In genomic region chr8:120104721-120105272, GRCm38 (mm10) we compare ENCODE assay signal across 8 mouse cellular contexts. TPM values are rescaled to one million over a fixed set of nuclear protein-coding genes. Genes with fewer than 3 reads are reported as not detected.
DNase-seq lines count a peak whose midpoint lies in the region; ATAC-seq and TF ChIP-seq lines count a peak whose summit lies in the region.

No protein-coding gene starts in this region.

- no peak for TF ChIP-seq CTCF in heart, postnatal 0 days (IDR thresholded peaks at IDR 0.05; ENCODE audit: low read depth)
- TF ChIP-seq CTCF in lung, postnatal 0 days (IDR thresholded peaks at IDR 0.05) = no peak

- peak overlapping the region; percentile 67 for H3K27ac ChIP-seq in heart, postnatal 0 days (ENCODE audit: low read depth)
- H3K27ac ChIP-seq in lung, postnatal 0 days (ENCODE audit: low read length) = peak overlapping the region; percentile 79

- H3K27me3 ChIP-seq in heart, postnatal 0 days (ENCODE audit: control insufficient read depth, insufficient read depth, low read length) = no peaks in the 10 kb centered on the region
- no peaks in the 10 kb centered on the region for H3K27me3 ChIP-seq in lung, postnatal 0 days (replicated peaks; ENCODE audit: insufficient read depth, low read length)

- H3K9ac ChIP-seq in heart, postnatal 0 days (replicated peaks; ENCODE audit: low read depth, low read length) = no peak overlapping the region
- no peak overlapping the region for H3K9ac ChIP-seq in lung, postnatal 0 days (replicated peaks; ENCODE audit: low read depth)

- DNase-seq in R1 (ENCODE audit: low read depth, low spot score) = peak; percentile 64
- DNase-seq in adrenal gland, postnatal 25 days = peak; percentile 78
- peak; percentile 53 for DNase-seq in heart, postnatal 0 days (ENCODE audit: low spot score)
- DNase-seq in lung, postnatal 0 days (ENCODE audit: low spot score) = peak; percentile 79
- no peak for DNase-seq in cerebellum, postnatal 36 days
- no peak for DNase-seq in B cell, adult 2 months
- no peak for DNase-seq in Muller cell, postnatal 12 days (ENCODE audit: inconsistent ontology term)
- DNase-seq in embryo, embryonic 11 days = no peak

- no peaks in the 10 kb centered on the region for H3K36me3 ChIP-seq in heart, postnatal 0 days (replicated peaks; ENCODE audit: control insufficient read depth, insufficient read depth, low read length)
- no peaks in the 10 kb centered on the region for H3K36me3 ChIP-seq in lung, postnatal 0 days (ENCODE audit: insufficient read depth, low read length)

- H3K4me3 ChIP-seq in heart, postnatal 0 days (ENCODE audit: low read depth, low read length) = no peak overlapping the region
- H3K4me3 ChIP-seq in lung, postnatal 0 days (ENCODE audit: low read depth, low read length) = no peak overlapping the region

- 0 out of 2 replicates have a peak, but pooled peaks have one; percentile 26 for TF ChIP-seq EP300 in heart, postnatal 0 days (IDR thresholded peaks at IDR 0.05; ENCODE audit: low read depth)
- TF ChIP-seq EP300 in lung, postnatal 0 days (IDR thresholded peaks at IDR 0.05) = peak; percentile 80

- no peak overlapping the region for H3K4me2 ChIP-seq in heart, postnatal 0 days (ENCODE audit: low read depth, low read length)
- no peak overlapping the region; the same call in 1 of the 2 replicates for H3K4me2 ChIP-seq in lung, postnatal 0 days (replicated peaks; ENCODE audit: low read depth, low read length)

- WGBS in heart, postnatal 0 days = 51% methylated on average over 9 of the region's 9 CpGs
- WGBS in lung, postnatal 0 days = 43% methylated on average over 9 of the region's 9 CpGs

- no peaks in the 10 kb centered on the region for H3K9me3 ChIP-seq in heart, postnatal 0 days (replicated peaks; ENCODE audit: control insufficient read depth, low read length)
- H3K9me3 ChIP-seq in lung, postnatal 0 days (ENCODE audit: low read length) = no peaks in the 10 kb centered on the region

- peaks cover 24% of the 10 kb centered on the region for H3K4me1 ChIP-seq in heart, postnatal 0 days (ENCODE audit: control insufficient read depth, insufficient read depth)
- peaks cover 6% of the 10 kb centered on the region; the same call in 1 of the 2 replicates for H3K4me1 ChIP-seq in lung, postnatal 0 days (ENCODE audit: insufficient read depth, low read depth, low read length)

- peak; percentile 37; the same call in 1 of the 2 replicates for ATAC-seq in heart, postnatal 0 days (ENCODE audit: insufficient read depth, low read depth)
- ATAC-seq in lung, postnatal 0 days = peak; percentile 69

RNA-seq across cellular contexts. Expression of gene Zdhhc7, which starts 3.5 kb away (rescaled TPM):
- 58.5 and 60.1 TPM in 2 replicates for total RNA-seq in adrenal gland, postnatal 25 days (2021)
- total RNA-seq in heart, postnatal 0 days (2014; rRNA removed; ENCODE audit: low replicate concordance) = 57.6 and 86.8 TPM in 2 replicates
- polyA plus RNA-seq in heart, postnatal 0 days (2015; fragmentation: Nextera tagmentation; extraction: Ambion mirVana) = 33.5 and 35.2 TPM in 2 replicates
- polyA plus RNA-seq in lung, postnatal 0 days (2015; fragmentation: Nextera tagmentation; extraction: Ambion mirVana) = 31.0 and 33.0 TPM in 2 replicates

RNA-seq across cellular contexts. Expression of gene 6430548M08Rik, which starts 9.2 kb away (rescaled TPM):
- total RNA-seq in adrenal gland, postnatal 25 days (2021) = 111 and 165 TPM in 2 replicates
- 14.5 and 22.2 TPM in 2 replicates for total RNA-seq in heart, postnatal 0 days (2014; rRNA removed; ENCODE audit: low replicate concordance)
- 7.1 and 8.4 TPM in 2 replicates for polyA plus RNA-seq in heart, postnatal 0 days (2015; fragmentation: Nextera tagmentation; extraction: Ambion mirVana)
- polyA plus RNA-seq in lung, postnatal 0 days (2015; fragmentation: Nextera tagmentation; extraction: Ambion mirVana) = 16.3 and 16.6 TPM in 2 replicates

Comparison
In these comparisons a context has a peak if more than half of its experiments do, and no peak if none do; other contexts are left out.
1. DNase-seq: peak in R1 (single experiment), adrenal gland, postnatal 25 days (single experiment), heart, postnatal 0 days (single experiment) and lung, postnatal 0 days (single experiment); none in cerebellum, postnatal 36 days (0 of 2), B cell, adult 2 months (0 of 2), Muller cell, postnatal 12 days (single experiment) and embryo, embryonic 11 days (single experiment).